Mouse (Mus musculus): Measurements from ENCODE around the gene Mybpc3.

GRCm38 (mm10) chr2:91163532-91163931 is 45.6 kb downstream of the Mybpc3 start:
- no peak for TF ChIP-seq POLR2A (IDR thresholded peaks at IDR 0.05; ENCODE audit: insufficient read depth, low read length)
- no peak for TF ChIP-seq CTCF (IDR thresholded peaks at IDR 0.05; ENCODE audit: low read depth, low read length)
